Mouse (Mus musculus) heart, adult 11 months (tissue): ENCODE data around the gene Dpysl5.

Experiments
- DNase-seq: peaks from one replicate; pipeline ENCODE4 v3.0.0; 2022

The Dpysl5 gene

DNA sequence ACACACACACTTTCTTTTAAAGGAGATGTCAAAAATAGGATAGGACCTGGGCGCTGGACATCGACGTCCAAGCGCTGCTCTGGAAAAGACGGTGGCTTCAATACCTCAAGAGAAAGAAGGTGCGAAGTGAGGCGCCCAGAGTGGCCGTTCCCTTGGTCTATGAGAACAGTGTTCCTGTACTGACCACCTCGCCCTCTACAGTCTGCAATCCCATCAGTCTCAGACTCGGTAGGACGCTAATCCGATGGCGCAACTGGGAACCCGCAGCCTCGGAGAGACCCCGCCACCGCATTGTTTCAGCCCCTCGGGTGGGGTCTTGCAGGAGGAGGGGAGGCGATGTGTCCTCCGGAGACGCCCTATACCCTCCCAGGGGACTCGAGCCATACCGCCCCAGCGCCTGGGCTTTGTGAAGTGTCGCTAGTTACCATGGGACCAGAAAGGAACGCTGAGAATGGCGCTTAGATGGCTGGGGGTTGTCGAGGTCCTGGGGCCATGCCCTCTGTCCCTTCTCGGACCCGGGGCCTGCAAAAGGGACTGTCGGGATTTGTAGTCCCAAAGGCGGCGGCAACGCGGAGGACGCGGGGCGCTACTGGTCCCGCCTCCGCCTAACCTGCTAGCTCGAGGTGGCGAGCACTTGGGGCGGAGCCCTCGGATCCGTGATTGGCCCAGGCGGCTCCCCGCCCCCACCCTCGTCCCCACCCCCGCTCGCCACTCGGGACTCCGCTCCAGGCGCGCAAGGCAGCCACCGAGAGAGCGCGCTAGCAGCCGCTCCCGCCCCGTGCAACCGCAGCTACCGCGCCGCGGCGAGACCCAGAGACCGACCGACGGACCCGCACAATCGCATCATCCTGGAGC is at the start of gene Dpysl5:
Dpysl5 (plus strand) TSS at position 418 of the 855 bp plus-strand sequence.
- DNase-seq = peak; percentile 97

GRCm38 (mm10) chr5:30665360-30665759 is 46.0 kb upstream of the Dpysl5 start:
- no peak for DNase-seq

- no peak for DNase-seq
Observed at GRCm38 (mm10) chr5:30665968-30666367, 45.4 kb upstream of the Dpysl5 start.

DNA sequence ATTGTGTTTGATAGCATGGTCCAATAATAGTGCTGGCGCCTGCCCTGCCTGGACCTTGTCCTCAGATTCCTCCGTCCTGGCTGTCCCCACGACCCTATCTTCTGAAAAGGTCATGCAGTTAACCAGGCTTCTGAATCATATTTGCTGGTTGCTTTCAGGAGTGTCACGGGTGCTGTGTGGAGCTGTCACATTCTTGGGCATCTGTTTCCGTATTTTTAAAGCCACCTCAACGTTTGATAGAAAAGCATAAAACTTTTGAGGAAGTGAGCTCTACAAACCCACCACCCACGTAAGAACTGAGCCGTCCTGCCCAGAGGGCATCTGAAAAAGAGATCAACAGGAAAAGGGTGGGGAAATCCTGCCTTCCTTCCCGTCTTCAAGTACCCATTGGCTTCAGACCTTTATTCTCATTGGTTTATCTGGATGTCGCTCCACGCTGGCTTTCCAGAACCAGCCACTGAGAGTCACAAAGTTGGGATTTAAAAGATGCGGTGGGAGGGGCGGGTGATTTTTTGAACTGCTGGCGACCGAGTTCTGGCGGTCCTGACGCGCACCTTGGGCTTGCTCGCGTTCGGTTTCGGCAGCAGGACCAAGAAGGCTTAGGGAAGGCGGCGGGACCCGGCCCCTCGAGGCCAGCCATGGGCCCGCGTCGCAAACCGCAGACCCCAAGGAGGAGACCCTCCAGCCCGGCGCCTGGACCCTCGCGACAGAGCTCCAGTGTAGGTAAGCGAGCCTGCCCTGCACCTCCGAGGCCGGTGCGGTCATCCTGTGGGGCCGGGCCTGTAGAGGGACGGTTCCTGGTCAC is 44.8 kb upstream of the Dpysl5 start, which contains the start of gene Cenpa:
Cenpa (plus strand) TSS at position 387 of the 805 bp plus-strand sequence.
- DNase-seq = peak; percentile 100

DNA sequence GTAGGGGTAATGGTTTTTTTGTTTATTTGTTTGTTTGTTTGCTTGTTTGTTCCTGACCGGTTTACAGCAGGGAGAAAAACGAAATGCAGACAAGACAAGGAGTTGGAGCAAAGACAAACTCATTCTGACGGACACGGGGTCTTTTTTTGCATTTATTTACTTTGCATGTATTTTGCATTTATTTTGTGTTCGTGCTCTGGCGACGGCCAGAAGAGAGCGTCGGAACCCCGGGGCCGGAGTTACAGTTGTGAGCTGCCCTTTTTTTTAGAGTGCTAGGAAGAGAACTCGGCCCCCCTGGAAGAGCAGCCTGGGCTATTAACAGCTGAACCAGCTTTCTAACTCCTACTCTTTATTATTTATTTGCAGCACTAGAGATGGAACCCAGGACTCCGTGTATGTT is 44.1 kb upstream of the Dpysl5 start:
- DNase-seq = no peak

GRCm38 (mm10) chr5:30667686-30668085 is 43.7 kb upstream of the Dpysl5 start:
- DNase-seq = no peak

GRCm38 (mm10) chr5:30668637-30669495 is 42.5 kb upstream of the Dpysl5 start:
- DNase-seq = no peak

- no peak for DNase-seq
Observed at GRCm38 (mm10) chr5:30669496-30669830, 41.9 kb upstream of the Dpysl5 start.

DNA sequence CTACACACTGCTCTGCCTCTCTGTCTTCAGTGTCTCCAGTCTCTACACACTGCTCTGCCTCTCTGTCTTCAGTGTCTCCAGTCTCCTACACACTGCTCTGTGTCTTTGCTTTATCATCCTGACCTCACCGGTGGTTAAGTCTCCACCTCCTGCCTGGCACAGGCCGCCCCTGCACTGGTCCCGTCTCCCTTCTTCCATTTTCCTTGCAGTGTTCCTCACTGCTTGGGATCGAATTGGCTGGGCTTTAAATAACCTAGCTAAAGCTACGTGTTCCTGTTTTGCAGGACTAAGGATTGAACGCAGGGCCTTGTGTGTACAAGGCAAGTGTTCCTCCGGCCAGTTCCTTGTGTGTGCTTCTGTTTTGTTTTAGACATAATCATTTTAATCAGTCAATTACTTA is 41.3 kb upstream of the Dpysl5 start:
- DNase-seq = peak; percentile 84

DNA sequence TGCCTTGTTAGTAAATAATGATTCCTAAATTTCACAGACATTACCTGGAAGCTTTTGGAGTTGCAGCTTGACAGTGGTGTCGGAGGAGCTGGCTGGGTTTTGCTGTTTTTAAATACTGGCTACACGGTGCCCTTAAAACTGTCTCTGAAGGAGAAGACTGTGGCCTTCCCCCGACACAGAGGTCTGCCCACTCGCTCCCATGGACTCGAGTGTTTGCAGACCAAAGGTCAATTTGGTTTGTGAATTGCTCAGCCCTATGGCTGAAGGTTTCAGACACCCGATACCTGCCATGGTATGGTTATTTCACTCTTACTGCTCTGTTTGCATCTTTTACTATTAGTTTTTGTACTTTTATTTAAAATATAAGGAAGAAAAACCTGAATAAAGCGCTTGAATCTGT is 37.4 kb upstream of the Dpysl5 start:
- DNase-seq = peak; percentile 67

- DNase-seq = peak; percentile 84
Observed at GRCm38 (mm10) chr5:30676800-30677199, 34.6 kb upstream of the Dpysl5 start.

- peak; percentile 71 for DNase-seq
Observed at GRCm38 (mm10) chr5:30678069-30678468, 33.3 kb upstream of the Dpysl5 start.

DNA sequence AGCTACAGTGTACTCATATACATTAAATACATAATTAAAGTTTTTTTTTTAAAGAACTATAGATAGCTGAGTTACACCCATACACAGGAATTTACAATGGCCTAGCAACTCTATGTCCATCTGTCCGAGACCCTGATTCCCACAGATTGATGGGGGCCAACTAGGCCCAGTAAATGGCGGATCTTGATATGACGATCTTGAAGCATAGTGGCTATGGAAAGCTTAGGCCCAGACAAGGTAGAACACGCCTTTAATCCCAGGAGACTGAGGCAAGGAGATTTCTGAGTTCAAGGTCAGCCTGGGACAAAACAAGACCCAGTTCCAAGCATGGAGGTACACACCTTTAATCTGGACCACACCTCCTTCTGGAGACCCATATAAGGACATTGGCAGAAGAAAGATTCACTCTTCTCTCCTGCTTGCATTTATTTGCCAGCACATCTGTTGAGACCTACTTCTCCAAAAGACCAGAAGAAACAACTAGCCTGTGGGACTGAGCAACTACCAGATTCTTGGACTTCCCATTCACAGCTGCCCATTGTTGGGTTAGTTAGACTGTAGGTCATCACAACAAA is 32.6 kb upstream of the Dpysl5 start:
- DNase-seq = peak; percentile 79

- DNase-seq = peak; percentile 42
Observed at GRCm38 (mm10) chr5:30679593-30679992, 31.8 kb upstream of the Dpysl5 start.

DNA sequence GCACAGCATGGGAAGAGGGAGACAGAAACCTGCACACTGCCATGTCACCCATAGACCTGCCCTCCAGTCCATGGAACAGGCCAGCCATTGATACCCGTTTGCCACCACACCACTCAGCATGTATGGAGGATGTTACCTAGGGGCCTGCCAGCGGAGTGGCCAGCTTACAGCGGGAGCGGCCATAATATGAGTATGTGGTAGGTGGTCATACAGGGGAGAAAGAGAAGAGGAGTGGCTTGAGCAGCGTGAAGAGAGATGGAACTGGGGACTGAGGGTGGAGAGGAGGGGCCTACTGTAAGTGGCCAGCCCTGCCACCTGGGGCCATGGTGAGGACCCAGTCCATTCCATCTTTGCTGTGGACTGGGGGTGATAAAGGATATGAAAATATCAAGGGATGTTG is 29.4 kb upstream of the Dpysl5 start:
- peak; percentile 71 for DNase-seq

GRCm38 (mm10) chr5:30682967-30683600 is 28.3 kb upstream of the Dpysl5 start:
- peak; percentile 71 for DNase-seq

DNA sequence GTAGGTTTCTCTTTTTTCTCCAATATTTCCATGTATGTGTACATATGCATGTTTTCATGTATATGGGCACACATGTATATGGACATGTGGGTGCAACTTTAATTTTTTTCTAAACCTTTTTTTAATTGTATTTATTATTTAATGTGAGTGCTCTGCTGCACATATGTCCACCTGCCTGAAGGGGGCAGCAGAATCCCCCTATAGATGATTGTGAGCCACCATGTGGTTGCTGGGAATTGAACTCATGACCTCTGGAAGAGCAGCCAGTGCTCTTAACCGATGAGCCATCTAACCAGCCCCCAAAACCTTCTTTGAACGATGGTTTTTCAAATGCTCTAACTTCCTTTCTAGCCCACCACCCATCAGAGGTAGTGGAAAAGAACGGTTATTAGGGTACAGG is 27.4 kb upstream of the Dpysl5 start:
- peak; percentile 55 for DNase-seq

GRCm38 (mm10) chr5:30686781-30687180 is 24.6 kb upstream of the Dpysl5 start:
- no peak for DNase-seq

GRCm38 (mm10) chr5:30700361-30701000 is 10.9 kb upstream of the Dpysl5 start:
- DNase-seq = peak; percentile 30

DNA sequence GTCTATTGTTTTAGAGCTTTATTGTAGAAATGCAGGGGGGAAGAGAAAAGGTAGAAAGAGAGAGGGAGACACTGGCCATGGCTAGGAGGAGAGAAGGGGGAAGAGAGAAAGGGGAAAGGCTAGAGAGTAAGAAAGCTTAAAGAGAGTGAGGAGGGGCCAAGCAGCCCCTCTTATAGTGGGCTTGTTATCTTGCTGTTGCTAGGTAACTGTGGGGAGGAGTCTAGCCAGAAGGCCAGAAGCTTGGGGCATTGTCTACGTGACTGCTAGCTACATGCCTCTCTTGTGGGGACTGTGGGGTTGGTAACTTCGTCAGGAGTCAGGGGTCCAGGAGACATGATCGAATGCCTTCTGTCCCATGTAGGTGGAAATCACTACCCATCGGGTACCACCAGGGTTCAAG is 10.0 kb upstream of the Dpysl5 start:
- peak; percentile 55 for DNase-seq

DNA sequence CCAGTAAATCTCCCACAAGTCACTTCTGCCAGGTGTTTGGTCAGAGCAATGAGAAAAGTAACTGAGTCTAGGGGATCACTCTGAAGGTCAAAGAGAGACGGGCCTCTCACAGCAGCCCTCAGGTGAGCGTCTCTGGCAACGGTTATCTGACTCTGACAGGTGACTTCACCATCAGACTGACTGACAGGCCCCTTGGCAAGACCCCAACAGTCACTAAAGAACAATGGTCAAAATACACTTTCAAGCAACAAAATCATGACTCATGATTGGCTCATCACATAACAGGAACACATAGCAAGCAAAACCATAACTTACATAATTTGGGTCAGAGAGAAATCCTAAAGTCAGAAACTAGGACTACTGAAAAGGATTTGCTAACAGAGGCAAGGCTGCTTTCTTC is 9.5 kb upstream of the Dpysl5 start:
- peak; percentile 77 for DNase-seq
